Mouse (Mus musculus) G1E-ER4 (cell line): Measurements from ENCODE around the gene Dynlt1b. TPM values are rescaled to one million over a fixed set of nuclear protein-coding genes. Genes with fewer than 3 reads are reported as not detected.
"Not testable (repeated sequence)": the region's sequence is repeated elsewhere in the genome, so short reads cannot be mapped to it uniquely, and the experiment has no call there.

Experiments
- GATA1 ChIP-seq: IDR thresholded peaks from one replicate; pipeline ENCODE4 v1.8.0; 2012; ENCODE audit warnings: low read length, inconsistent platforms
- polyA plus RNA-seq: library from polyadenylated mRNA; stranded (reverse); fragments of >175 nt; gene quantifications from 2 replicates; pipeline ENCODE4 v1.2.3, GENCODE M21; 2012

Gene Dynlt1b
- 11.8 and 15.0 TPM in 2 replicates for polyA plus RNA-seq

- TF ChIP-seq GATA1: not testable (repeated sequence)
These were observed at the start of gene Dynlt1b for GRCm38 (mm10) chr17:6429945-6430344. Dynlt1b (plus strand) TSS chr17:6430112.

Other genes with a start within 250 kb of the Dynlt1b start
- not detected in 2 replicates for gene Tmem181a, start 173.3 kb upstream of the Dynlt1b start, polyA plus RNA-seq
- gene Dynlt1a, start 112.6 kb upstream of the Dynlt1b start, polyA plus RNA-seq: 0.95 and 1.0 TPM in 2 replicates
- 0.78 and 0.92 TPM in 2 replicates for gene Dynlt1c, start 171.6 kb downstream of the Dynlt1b start, polyA plus RNA-seq
- gene Dynlt1f, start 225.8 kb downstream of the Dynlt1b start, polyA plus RNA-seq: 1.8 and 3.6 TPM in 2 replicates
- gene Sytl3, start 229.0 kb downstream of the Dynlt1b start, polyA plus RNA-seq: not detected in 2 replicates